Comparison of ENCODE assay signal across 8 mouse cellular contexts in genomic region chr6:100285985-100286572, GRCm38 (mm10). TPM values are rescaled to one million over a fixed set of nuclear protein-coding genes. Genes with fewer than 3 reads are reported as not detected.
DNase-seq lines count a peak whose midpoint lies in the region; ATAC-seq and TF ChIP-seq lines count a peak whose summit lies in the region.

No protein-coding gene starts in this region.

- peak overlapping the region; percentile 91 for H3K9ac ChIP-seq in forebrain, embryonic 16.5 days (replicated peaks; ENCODE audit: low read depth, low read length)

- H3K36me3 ChIP-seq in kidney, adult 2 months (ENCODE audit: control insufficient read depth, insufficient read depth, low read length): no peaks in the 10 kb centered on the region
- no peaks in the 10 kb centered on the region for H3K36me3 ChIP-seq in forebrain, embryonic 16.5 days (ENCODE audit: control insufficient read depth, insufficient read depth)
- 0 out of 2 replicates have a peak, but pooled peaks cover 2% of the 10 kb centered on the region for H3K36me3 ChIP-seq in midbrain, embryonic 10.5 days

- WGBS in kidney, adult 2 months: 7% methylated on average over 18 of the region's 18 CpGs
- WGBS in forebrain, embryonic 16.5 days: under 1% methylated on average over 18 of the region's 18 CpGs
- WGBS in midbrain, embryonic 10.5 days: 1% methylated on average over 18 of the region's 18 CpGs

- H3K27ac ChIP-seq in kidney, adult 2 months (ENCODE audit: insufficient read depth, low read depth, low read length): peak overlapping the region; percentile 72
- peak overlapping the region; percentile 96 for H3K27ac ChIP-seq in forebrain, embryonic 16.5 days (ENCODE audit: low read length)
- peak overlapping the region; percentile 98 for H3K27ac ChIP-seq in midbrain, embryonic 10.5 days (replicated peaks)

- no peak for TF ChIP-seq POLR2A in kidney, adult 2 months (IDR thresholded peaks at IDR 0.05; ENCODE audit: low read depth, low read length)

- H3K4me1 ChIP-seq in kidney, adult 2 months (ENCODE audit: control insufficient read depth, insufficient read depth, low read length): peaks cover 7% of the 10 kb centered on the region
- peaks cover 28% of the 10 kb centered on the region for H3K4me1 ChIP-seq in forebrain, embryonic 16.5 days (replicated peaks; ENCODE audit: control insufficient read depth, insufficient read depth, low read length)
- H3K4me1 ChIP-seq in midbrain, embryonic 10.5 days: peaks cover 34% of the 10 kb centered on the region

- intact Hi-C loops in gastrocnemius, postnatal 14 days (cut with DNase I; ENCODE audit: low total_unique reads): no loop called here

- peak overlapping the region; percentile 85 for H3K4me3 ChIP-seq in kidney, adult 2 months (ENCODE audit: insufficient read depth, low read depth, low read length)
- peak overlapping the region; percentile 75 for H3K4me3 ChIP-seq in forebrain, embryonic 16.5 days (replicated peaks; ENCODE audit: low read length)
- H3K4me3 ChIP-seq in midbrain, embryonic 10.5 days: peak overlapping the region; percentile 80

- DNase-seq in kidney, adult 2 months: no peak
- no peak for DNase-seq in kidney, postnatal 10 days
- peak; percentile 12 for DNase-seq in NIH3T3 (ENCODE audit: low read depth)
- DNase-seq in midbrain, embryonic 10.5 days (ENCODE audit: low spot score): no peak
- no peak for DNase-seq in right cerebral cortex, postnatal 4 days
- no peak for DNase-seq in thymus, adult 18-20 months
- no peak for DNase-seq in gastrocnemius, postnatal 14 days

- no peaks in the 10 kb centered on the region for H3K27me3 ChIP-seq in kidney, adult 2 months (replicated peaks; ENCODE audit: control insufficient read depth, insufficient read depth, low read length)
- 0 out of 2 replicates have a peak, but pooled peaks cover 3% of the 10 kb centered on the region for H3K27me3 ChIP-seq in forebrain, embryonic 16.5 days (replicated peaks; ENCODE audit: control insufficient read depth, insufficient read depth, low read length)
- peaks cover 33% of the 10 kb centered on the region for H3K27me3 ChIP-seq in midbrain, embryonic 10.5 days (ENCODE audit: low read depth, poor library complexity, severe bottlenecking)

- H3K4me2 ChIP-seq in forebrain, embryonic 16.5 days (ENCODE audit: low read length): peak overlapping the region; percentile 90

- no peaks in the 10 kb centered on the region for H3K9me3 ChIP-seq in forebrain, embryonic 16.5 days (ENCODE audit: control insufficient read depth, low read length)
- H3K9me3 ChIP-seq in midbrain, embryonic 10.5 days (replicated peaks): no peaks in the 10 kb centered on the region

- no peak for ATAC-seq in forebrain, embryonic 16.5 days

- TF ChIP-seq CTCF in kidney, adult 2 months (conservative IDR thresholded peaks at IDR 0.05; ENCODE audit: insufficient read depth, insufficient read length, low read depth, low read length): no peak

RNA-seq across cellular contexts. Expression of gene Rybp, which starts 1.2 kb away (rescaled TPM):
- 19.4 and 23.0 TPM in 2 replicates for polyA plus RNA-seq in kidney, adult 2 months (2012; rRNA removed)
- 30.4 and 31.2 TPM in 2 replicates for polyA plus RNA-seq in forebrain, embryonic 16.5 days (2015; fragmentation: Nextera tagmentation; extraction: Ambion mirVana)
- 11.1 and 11.2 TPM in 2 replicates for polyA plus RNA-seq in midbrain, embryonic 10.5 days (2016; fragmentation: Nextera tagmentation; extraction: Ambion mirVana)
- 1 to 10 TPM; 7.0 to 8.0 TPM for total RNA-seq in gastrocnemius, postnatal 14 days (2021)
